Mouse (Mus musculus) megakaryocyte, embryonic 14.5 days (primary cell): Measurements from ENCODE around the gene Spg20. TPM values are rescaled to one million over a fixed set of nuclear protein-coding genes. Genes with fewer than 3 reads are reported as not detected.

Experiments
- H3K27me3 ChIP-seq: replicated peaks from 2 replicates; pipeline ENCODE3; 2012; ENCODE audit warnings: inconsistent platforms
- H3K36me3 ChIP-seq: replicated peaks from 2 replicates; pipeline ENCODE3; 2012; ENCODE audit warnings: low read length, inconsistent platforms, mixed read lengths
- H3K4me1 ChIP-seq: 2 replicates; pipeline ENCODE4 v1.6.1; 2012; ENCODE audit warnings: inconsistent platforms
- H3K4me3 ChIP-seq: replicated peaks from 2 replicates; pipeline ENCODE3; 2012; ENCODE audit warnings: moderate library complexity, mild to moderate bottlenecking, inconsistent platforms
- H3K9me3 ChIP-seq: 2 replicates; pipeline ENCODE4 v1.6.1; 2012; ENCODE audit warnings: inconsistent platforms
- FLI1 ChIP-seq: IDR thresholded peaks from 2 replicates; pipeline ENCODE4 v1.6.1; 2012; ENCODE audit warnings: low read length, inconsistent platforms, mixed read lengths
- GATA1 ChIP-seq: IDR thresholded peaks from 3 replicates; pipeline ENCODE4 v1.6.1; 2012; ENCODE audit warnings: mixed read lengths, low read length, inconsistent platforms, borderline replicate concordance
- polyA plus RNA-seq: library from polyadenylated mRNA; stranded (reverse); fragments of >175 nt; gene quantifications from 2 replicates; pipeline ENCODE4 v1.2.3, GENCODE M21; 2012; ENCODE audit warnings: low replicate concordance; ENCODE audit not compliant: insufficient read depth

Gene Spg20
- polyA plus RNA-seq, result 2.8 and 3.4 TPM in 2 replicates

GRCm38 (mm10) chr3:55111935-55112709, at the start of gene Spg20:
TSS of gene Spg20 (plus strand) at chr3:55112108.
- Histone ChIP-seq H3K9me3 (peaks cover 5% of the 10 kb centered on the region; the same call in 1 of the 2 replicates), H3K36me3 (peaks cover 13% of the 10 kb centered on the region), H3K4me1 (peaks cover 43% of the 10 kb centered on the region), H3K27me3 (no peaks in the 10 kb centered on the region), H3K4me3 (peak within 1 kb of the TSS; percentile 95)
- no peak for TF ChIP-seq FLI1

GRCm38 (mm10) chr3:55062653-55063052, 49.3 kb upstream of the Spg20 start:
- H3K36me3 ChIP-seq, result no peaks in the 10 kb centered on the region
- TF ChIP-seq FLI1 (no peak), GATA1 (no peak)
- no peaks in the 10 kb centered on the region for H3K9me3 ChIP-seq
- H3K4me1 ChIP-seq, result 0 out of 2 replicates have a peak, but pooled peaks cover 3% of the 10 kb centered on the region
- H3K4me3 ChIP-seq, result no peak overlapping the region
- peaks cover 6% of the 10 kb centered on the region for H3K27me3 ChIP-seq

GRCm38 (mm10) chr3:55064396-55064795, 47.5 kb upstream of the Spg20 start:
- peaks cover 9% of the 10 kb centered on the region for H3K27me3 ChIP-seq
- no peak overlapping the region for H3K4me3 ChIP-seq
- no peaks in the 10 kb centered on the region for H3K9me3 ChIP-seq
- 0 out of 2 replicates have a peak, but pooled peaks cover 3% of the 10 kb centered on the region for H3K4me1 ChIP-seq
- H3K36me3 ChIP-seq, result no peaks in the 10 kb centered on the region
- TF ChIP-seq FLI1 (no peak), GATA1 (no peak)

- peaks cover 9% of the 10 kb centered on the region for H3K27me3 ChIP-seq
- H3K9me3 ChIP-seq, result no peaks in the 10 kb centered on the region
- no peak for TF ChIP-seq GATA1
- TF ChIP-seq FLI1, result no peak
- no peaks in the 10 kb centered on the region for H3K36me3 ChIP-seq
- 0 out of 2 replicates have a peak, but pooled peaks cover 3% of the 10 kb centered on the region for H3K4me1 ChIP-seq
- H3K4me3 ChIP-seq, result no peak overlapping the region
Measured at GRCm38 (mm10) chr3:55065738-55066665, 45.9 kb upstream of the Spg20 start.

- Histone ChIP-seq H3K4me1 (0 out of 2 replicates have a peak, but pooled peaks cover 3% of the 10 kb centered on the region), H3K4me3 (no peak overlapping the region), H3K36me3 (no peaks in the 10 kb centered on the region), H3K27me3 (peaks cover 9% of the 10 kb centered on the region), H3K9me3 (no peaks in the 10 kb centered on the region)
- TF ChIP-seq FLI1, result no peak
- TF ChIP-seq GATA1, result no peak
Measured at GRCm38 (mm10) chr3:55066666-55067023, 45.3 kb upstream of the Spg20 start.

- no peak overlapping the region for H3K4me3 ChIP-seq
- TF ChIP-seq FLI1, result no peak
- TF ChIP-seq GATA1, result no peak
- H3K9me3 ChIP-seq, result no peaks in the 10 kb centered on the region
- H3K27me3 ChIP-seq, result peaks cover 6% of the 10 kb centered on the region
- no peaks in the 10 kb centered on the region for H3K36me3 ChIP-seq
- H3K4me1 ChIP-seq, result 0 out of 2 replicates have a peak, but pooled peaks cover 3% of the 10 kb centered on the region
Measured at GRCm38 (mm10) chr3:55067791-55068434, 44.0 kb upstream of the Spg20 start.

- Histone ChIP-seq H3K27me3 (no peaks in the 10 kb centered on the region), H3K9me3 (no peaks in the 10 kb centered on the region)
Measured at GRCm38 (mm10) chr3:55074576-55075293, 37.2 kb upstream of the Spg20 start.

GRCm38 (mm10) chr3:55075294-55075648, 36.6 kb upstream of the Spg20 start:
- H3K4me3 ChIP-seq, result no peak overlapping the region
- 0 out of 2 replicates have a peak, but pooled peaks cover 3% of the 10 kb centered on the region for H3K4me1 ChIP-seq
- H3K36me3 ChIP-seq, result no peaks in the 10 kb centered on the region
- no peaks in the 10 kb centered on the region for H3K9me3 ChIP-seq
- TF ChIP-seq FLI1 (no peak), GATA1 (no peak)
- no peaks in the 10 kb centered on the region for H3K27me3 ChIP-seq

More at GRCm38 (mm10) chr3:55074576-55075293, 37.2 kb upstream of the Spg20 start:
- TF ChIP-seq FLI1, result no peak
- no peak for TF ChIP-seq GATA1
- Histone ChIP-seq H3K36me3 (no peaks in the 10 kb centered on the region), H3K4me3 (no peak overlapping the region), H3K4me1 (no peaks in the 10 kb centered on the region)

GRCm38 (mm10) chr3:55078233-55078632, 33.7 kb upstream of the Spg20 start:
- no peaks in the 10 kb centered on the region for H3K36me3 ChIP-seq
- H3K27me3 ChIP-seq, result no peaks in the 10 kb centered on the region
- H3K4me1 ChIP-seq, result 0 out of 2 replicates have a peak, but pooled peaks cover 3% of the 10 kb centered on the region
- no peaks in the 10 kb centered on the region for H3K9me3 ChIP-seq
- H3K4me3 ChIP-seq, result no peak overlapping the region
- TF ChIP-seq FLI1, result no peak
- no peak for TF ChIP-seq GATA1
